Mouse (Mus musculus) mature B cell (primary cell): ENCODE results near the gene Smim11.

Experiments
- in situ Hi-C: fragments of 300-500 bp; cut with MboI; formaldehyde crosslinking; loops from 2 replicates; pipeline ENCODE4 v1.14.3; 2019

Gene Smim11

GRCm38 (mm10) chr16:92300649-92301411 lies at the start of gene Smim11:
Gene Smim11 (plus strand): TSS chr16:92301286.
- in situ Hi-C loops: no loop called here

- in situ Hi-C loops: no loop called here
Measured at GRCm38 (mm10) chr16:92254316-92254715, 46.8 kb upstream of the Smim11 start.

- in situ Hi-C loops: no loop called here
Measured at GRCm38 (mm10) chr16:92267861-92268260, 33.2 kb upstream of the Smim11 start.

- in situ Hi-C loops: no loop called here
Measured at GRCm38 (mm10) chr16:92274516-92274915, 26.6 kb upstream of the Smim11 start.

GRCm38 (mm10) chr16:92275526-92275925 lies 25.6 kb upstream of the Smim11 start:
- in situ Hi-C loops: no loop called here

GRCm38 (mm10) chr16:92282671-92283070 lies 18.4 kb upstream of the Smim11 start:
- in situ Hi-C loops: no loop called here

GRCm38 (mm10) chr16:92285068-92285467 lies 16.0 kb upstream of the Smim11 start:
- in situ Hi-C loops: loop anchor here (5.0 kb wide), 1 partner anchor 348 kb away; no protein-coding TSS in a partner anchor

GRCm38 (mm10) chr16:92286609-92287008 lies 14.5 kb upstream of the Smim11 start:
- in situ Hi-C loops: loop anchor here (5.0 kb wide), 1 partner anchor 349 kb away; no protein-coding TSS in a partner anchor

- in situ Hi-C loops: loop anchor here (5.0 kb wide), 1 partner anchor 351 kb away; no protein-coding TSS in a partner anchor
Measured at GRCm38 (mm10) chr16:92288778-92289177, 12.3 kb upstream of the Smim11 start.

GRCm38 (mm10) chr16:92290045-92290444 lies 11.0 kb upstream of the Smim11 start:
- in situ Hi-C loops: no loop called here

- in situ Hi-C loops: no loop called here
Measured at GRCm38 (mm10) chr16:92292101-92292500, 9.0 kb upstream of the Smim11 start, which contains the start of gene Kcne2. Gene Kcne2 (plus strand): TSS chr16:92292389.

GRCm38 (mm10) chr16:92294267-92294970 lies 6.7 kb upstream of the Smim11 start:
- in situ Hi-C loops: no loop called here

- in situ Hi-C loops: no loop called here
Measured at GRCm38 (mm10) chr16:92295328-92295727, 5.8 kb upstream of the Smim11 start.

- in situ Hi-C loops: no loop called here
Measured at GRCm38 (mm10) chr16:92301412-92301806, 323 bp downstream of the Smim11 start.

- in situ Hi-C loops: no loop called here
Measured at GRCm38 (mm10) chr16:92301989-92302388, 903 bp downstream of the Smim11 start.

GRCm38 (mm10) chr16:92302506-92302905 lies 1.4 kb downstream of the Smim11 start:
- in situ Hi-C loops: no loop called here

GRCm38 (mm10) chr16:92305519-92305918 lies 4.4 kb downstream of the Smim11 start:
- in situ Hi-C loops: no loop called here

- in situ Hi-C loops: no loop called here
Measured at GRCm38 (mm10) chr16:92307947-92308346, 6.9 kb downstream of the Smim11 start.

- in situ Hi-C loops: no loop called here
Measured at GRCm38 (mm10) chr16:92309126-92309525, 8.0 kb downstream of the Smim11 start.

GRCm38 (mm10) chr16:92313953-92314741 lies 13.1 kb downstream of the Smim11 start:
- in situ Hi-C loops: no loop called here

GRCm38 (mm10) chr16:92316049-92316738 lies 15.1 kb downstream of the Smim11 start:
- in situ Hi-C loops: no loop called here
